Mouse (Mus musculus) heart, embryonic 10.5 days (tissue): ENCODE measurements around the gene Rec114. TPM values are rescaled to one million over a fixed set of nuclear protein-coding genes. Genes with fewer than 3 reads are reported as not detected.

ENCODE experiments used
- DNase-seq: peaks from one replicate; pipeline ENCODE4 v3.0.0-alpha.2; 2017; ENCODE audit warnings: low spot score
- H3K27ac ChIP-seq: fragments of 300-500 bp; sonication (generic); 2 replicates; pipeline ENCODE4 v1.5.1; 2016; ENCODE audit warnings: mild to moderate bottlenecking
- H3K27me3 ChIP-seq: fragments of 300-500 bp; sonication (generic); 2 replicates; pipeline ENCODE4 v1.6.1; 2016; ENCODE audit warnings: mild to moderate bottlenecking; ENCODE audit not compliant: poor library complexity, insufficient read depth, severe bottlenecking
- H3K36me3 ChIP-seq: fragments of 300-500 bp; sonication (generic); 2 replicates; pipeline ENCODE4 v1.6.1; 2016; ENCODE audit warnings: mild to moderate bottlenecking, moderate library complexity
- H3K4me1 ChIP-seq: fragments of 300-500 bp; sonication (generic); 2 replicates; pipeline ENCODE4 v1.6.1; 2016; ENCODE audit warnings: mild to moderate bottlenecking
- H3K4me3 ChIP-seq: fragments of 300-500 bp; sonication (generic); 2 replicates; pipeline ENCODE4 v1.5.1; 2016; ENCODE audit warnings: mild to moderate bottlenecking, moderate library complexity
- H3K9me3 ChIP-seq: fragments of 300-500 bp; sonication (generic); 2 replicates; pipeline ENCODE4 v1.6.1; 2016; ENCODE audit warnings: mild to moderate bottlenecking, moderate library complexity
- WGBS: fragments of 180-500 bp; shearing (Covaris S2); methylation state at CpG from one replicate; pipeline ENCODE4 v1.1.7; 2016; 5-methylcytosine and 5-hydroxymethylcytosine counted together
- polyA plus RNA-seq: library from polyadenylated mRNA; unstranded; fragments of >200 nt; fragmentation: Nextera tagmentation; extraction: Ambion mirVana; gene quantifications from 2 replicates; pipeline ENCODE4 v1.2.1, GENCODE M21; 2016

The Rec114 gene
- polyA plus RNA-seq, 1 experiment from 2014 or later: 11.6 TPM

- no peak overlapping the region for H3K4me3 ChIP-seq
- DNase-seq: no peak
- peak overlapping the region; percentile 32; the same call in 1 of the 2 replicates for H3K27ac ChIP-seq
- H3K4me1 ChIP-seq: peaks cover 32% of the 10 kb centered on the region
- no peaks in the 10 kb centered on the region for H3K36me3 ChIP-seq
- H3K9me3 ChIP-seq: no peaks in the 10 kb centered on the region
- H3K27me3 ChIP-seq: no peaks in the 10 kb centered on the region
- 59% methylated on average over 4 of the region's 4 CpGs for WGBS
Observed at GRCm38 (mm10) chr9:58748142-58748541, 4.4 kb upstream of the Rec114 start.

- Histone ChIP-seq H3K27me3 (no peaks in the 10 kb centered on the region), H3K9me3 (no peaks in the 10 kb centered on the region), H3K36me3 (no peaks in the 10 kb centered on the region), H3K4me3 (no peak overlapping the region), H3K27ac (no peak overlapping the region), H3K4me1 (peaks cover 25% of the 10 kb centered on the region)
- WGBS: 68% methylated on average over 6 of the region's 6 CpGs
- DNase-seq: no peak
Observed at GRCm38 (mm10) chr9:58747328-58747755, 3.6 kb upstream of the Rec114 start.

GRCm38 (mm10) chr9:58742692-58743091 lies 1.1 kb downstream of the Rec114 start:
- H3K4me1 ChIP-seq: peaks cover 9% of the 10 kb centered on the region
- no peaks in the 10 kb centered on the region for H3K36me3 ChIP-seq
- no peak overlapping the region for H3K27ac ChIP-seq
- H3K4me3 ChIP-seq: no peak overlapping the region
- WGBS: 94% methylated on average over 2 of the region's 2 CpGs
- no peaks in the 10 kb centered on the region for H3K27me3 ChIP-seq
- DNase-seq: no peak
- no peaks in the 10 kb centered on the region for H3K9me3 ChIP-seq

- Histone ChIP-seq H3K36me3 (no peaks in the 10 kb centered on the region), H3K9me3 (no peaks in the 10 kb centered on the region), H3K4me1 (peaks cover 9% of the 10 kb centered on the region), H3K27ac (no peak overlapping the region), H3K4me3 (no peak overlapping the region), H3K27me3 (no peaks in the 10 kb centered on the region)
- WGBS: 77% methylated on average over 20 of the region's 20 CpGs
- no peak for DNase-seq
Observed at GRCm38 (mm10) chr9:58741369-58741768, 2.4 kb downstream of the Rec114 start.

- no peak for DNase-seq
Observed at GRCm38 (mm10) chr9:58739791-58740190, 4.0 kb downstream of the Rec114 start.

GRCm38 (mm10) chr9:58723165-58723564 lies 20.6 kb downstream of the Rec114 start:
- H3K9me3 ChIP-seq: no peaks in the 10 kb centered on the region
- no peak for DNase-seq
- no peaks in the 10 kb centered on the region for H3K27me3 ChIP-seq
- 79% methylated on average over 11 of the region's 11 CpGs for WGBS
- no peak overlapping the region for H3K4me3 ChIP-seq
- H3K36me3 ChIP-seq: no peaks in the 10 kb centered on the region
- H3K4me1 ChIP-seq: peaks cover 19% of the 10 kb centered on the region
- no peak overlapping the region for H3K27ac ChIP-seq

More at GRCm38 (mm10) chr9:58739791-58740190, 4.0 kb downstream of the Rec114 start:
- peak overlapping the region; percentile 17; the same call in 1 of the 2 replicates for H3K27ac ChIP-seq
- no peak overlapping the region for H3K4me3 ChIP-seq
- WGBS: 52% methylated on average over 9 of the region's 9 CpGs
- no peaks in the 10 kb centered on the region for H3K27me3 ChIP-seq
- no peaks in the 10 kb centered on the region for H3K36me3 ChIP-seq
- no peaks in the 10 kb centered on the region for H3K9me3 ChIP-seq
- H3K4me1 ChIP-seq: peaks cover 9% of the 10 kb centered on the region

- 72% methylated on average over 5 of the region's 5 CpGs for WGBS
- DNase-seq: no peak
- Histone ChIP-seq H3K4me3 (no peak overlapping the region), H3K36me3 (no peaks in the 10 kb centered on the region), H3K9me3 (no peaks in the 10 kb centered on the region), H3K4me1 (peaks cover 19% of the 10 kb centered on the region), H3K27ac (no peak overlapping the region), H3K27me3 (no peaks in the 10 kb centered on the region)
Observed at GRCm38 (mm10) chr9:58722151-58722550, 21.6 kb downstream of the Rec114 start.

- Histone ChIP-seq H3K4me3 (no peak overlapping the region), H3K9me3 (no peaks in the 10 kb centered on the region), H3K36me3 (no peaks in the 10 kb centered on the region), H3K4me1 (peaks cover 19% of the 10 kb centered on the region), H3K27me3 (no peaks in the 10 kb centered on the region), H3K27ac (no peak overlapping the region)
- DNase-seq: no peak
- 52% methylated on average over 7 of the region's 7 CpGs for WGBS
Observed at GRCm38 (mm10) chr9:58721021-58721420, 22.7 kb downstream of the Rec114 start.

GRCm38 (mm10) chr9:58720167-58720566 lies 23.6 kb downstream of the Rec114 start:
- Histone ChIP-seq H3K4me3 (no peak overlapping the region), H3K36me3 (no peaks in the 10 kb centered on the region), H3K9me3 (no peaks in the 10 kb centered on the region), H3K4me1 (peaks cover 19% of the 10 kb centered on the region), H3K27ac (no peak overlapping the region), H3K27me3 (no peaks in the 10 kb centered on the region)
- no peak for DNase-seq
- 62% methylated on average over 4 of the region's 4 CpGs for WGBS

GRCm38 (mm10) chr9:58719471-58719870 lies 24.3 kb downstream of the Rec114 start:
- no peaks in the 10 kb centered on the region for H3K36me3 ChIP-seq
- no peak for DNase-seq
- no peaks in the 10 kb centered on the region for H3K9me3 ChIP-seq
- H3K4me1 ChIP-seq: peaks cover 19% of the 10 kb centered on the region
- no peak overlapping the region for H3K4me3 ChIP-seq
- H3K27ac ChIP-seq: no peak overlapping the region
- H3K27me3 ChIP-seq: no peaks in the 10 kb centered on the region
- 70% methylated on average over 5 of the region's 5 CpGs for WGBS

- Histone ChIP-seq H3K9me3 (no peaks in the 10 kb centered on the region), H3K4me3 (no peak overlapping the region), H3K36me3 (no peaks in the 10 kb centered on the region), H3K27me3 (no peaks in the 10 kb centered on the region), H3K4me1 (peaks cover 19% of the 10 kb centered on the region), H3K27ac (no peak overlapping the region)
- no peak for DNase-seq
- WGBS: 62% methylated on average over 3 of the region's 3 CpGs
Observed at GRCm38 (mm10) chr9:58718964-58719363, 24.8 kb downstream of the Rec114 start.

- Histone ChIP-seq H3K4me1 (peaks cover 8% of the 10 kb centered on the region), H3K27me3 (no peaks in the 10 kb centered on the region), H3K9me3 (no peaks in the 10 kb centered on the region), H3K27ac (no peak overlapping the region), H3K4me3 (no peak overlapping the region), H3K36me3 (no peaks in the 10 kb centered on the region)
- no peak for DNase-seq
- WGBS: 59% methylated on average over 2 of the region's 2 CpGs
Observed at GRCm38 (mm10) chr9:58716886-58717285, 26.9 kb downstream of the Rec114 start.

- no peak overlapping the region for H3K4me3 ChIP-seq
- no peaks in the 10 kb centered on the region for H3K9me3 ChIP-seq
- WGBS: 66% methylated on average over 7 of the region's 7 CpGs
- H3K27ac ChIP-seq: no peak overlapping the region
- H3K36me3 ChIP-seq: no peaks in the 10 kb centered on the region
- DNase-seq: peak; percentile 46
- no peaks in the 10 kb centered on the region for H3K27me3 ChIP-seq
- H3K4me1 ChIP-seq: no peaks in the 10 kb centered on the region
Observed at GRCm38 (mm10) chr9:58710642-58711041, 33.1 kb downstream of the Rec114 start.

GRCm38 (mm10) chr9:58709939-58710338 lies 33.8 kb downstream of the Rec114 start:
- H3K36me3 ChIP-seq: no peaks in the 10 kb centered on the region
- DNase-seq: peak; percentile 88
- peaks cover 3% of the 10 kb centered on the region; the same call in 1 of the 2 replicates for H3K4me1 ChIP-seq
- no peak overlapping the region for H3K4me3 ChIP-seq
- H3K27me3 ChIP-seq: no peaks in the 10 kb centered on the region
- 5% methylated on average over 2 of the region's 2 CpGs for WGBS
- no peak overlapping the region for H3K27ac ChIP-seq
- no peaks in the 10 kb centered on the region for H3K9me3 ChIP-seq
